Mouse (Mus musculus) kidney, adult 9 months (tissue): ENCODE data around the gene Plekho2.

ENCODE experiments used
- DNase-seq: peaks from one replicate; pipeline ENCODE4 v3.0.0; 2022

Plekho2 gene

DNA sequence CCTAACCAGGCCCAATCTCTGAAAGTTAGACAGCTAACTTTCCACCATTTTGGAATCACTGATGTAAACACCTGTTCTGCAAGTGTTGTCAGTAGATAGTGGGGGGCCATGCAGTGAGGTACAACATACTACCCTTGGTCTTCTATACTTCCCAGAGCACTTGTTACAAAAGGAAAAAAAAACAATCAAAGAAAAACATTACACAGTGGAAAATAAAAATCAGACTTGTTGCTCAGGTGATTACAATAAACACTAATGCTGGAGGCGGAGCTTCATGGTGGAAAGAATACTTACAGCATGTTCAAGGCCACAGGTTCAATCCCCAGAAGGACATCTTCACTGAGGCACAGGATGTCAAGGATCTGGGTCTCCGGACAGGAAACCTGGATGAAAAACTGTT is 27.1 kb downstream of the Plekho2 start:
- DNase-seq = no peak

DNA sequence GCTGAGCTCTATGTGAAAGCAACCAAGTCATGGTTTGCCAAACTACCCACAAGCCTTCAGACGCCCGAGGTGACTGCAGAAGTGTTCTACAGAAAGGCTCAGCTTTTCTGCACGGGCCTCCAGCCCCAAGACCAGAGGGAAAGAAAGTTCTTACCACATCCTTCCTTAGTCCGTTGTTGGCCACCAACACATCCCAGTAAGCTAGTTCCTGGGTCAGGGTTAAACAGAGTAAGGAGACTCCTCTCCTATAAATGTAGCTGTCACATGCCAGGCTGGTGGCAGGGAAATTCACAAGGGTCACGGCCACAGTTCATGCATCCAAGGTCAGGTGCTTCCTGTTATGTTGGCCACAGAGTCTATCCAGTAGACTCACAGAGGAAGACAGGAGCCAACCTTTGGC is 27.7 kb downstream of the Plekho2 start:
- DNase-seq = peak; percentile 60

DNA sequence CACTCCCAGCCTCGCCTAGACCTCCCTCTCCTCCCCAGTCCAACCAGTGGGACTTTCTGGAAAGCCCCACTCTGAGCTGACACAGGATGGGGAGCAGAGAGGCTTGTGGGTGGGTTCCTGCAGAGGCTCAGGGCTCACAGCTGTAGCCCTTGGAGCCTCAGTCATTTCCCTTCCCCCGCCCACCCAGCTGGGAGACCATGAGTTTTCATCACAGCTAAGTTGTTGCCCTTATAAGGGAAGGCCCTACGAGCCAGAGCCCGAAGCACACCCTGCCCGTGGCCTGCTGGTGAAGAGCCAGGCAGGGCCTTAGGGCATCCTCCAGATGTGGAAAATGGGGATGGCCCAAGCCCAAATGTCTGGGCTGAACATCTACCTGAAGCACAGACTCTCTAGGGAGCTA is 28.8 kb downstream of the Plekho2 start:
- DNase-seq = peak; percentile 71

DNA sequence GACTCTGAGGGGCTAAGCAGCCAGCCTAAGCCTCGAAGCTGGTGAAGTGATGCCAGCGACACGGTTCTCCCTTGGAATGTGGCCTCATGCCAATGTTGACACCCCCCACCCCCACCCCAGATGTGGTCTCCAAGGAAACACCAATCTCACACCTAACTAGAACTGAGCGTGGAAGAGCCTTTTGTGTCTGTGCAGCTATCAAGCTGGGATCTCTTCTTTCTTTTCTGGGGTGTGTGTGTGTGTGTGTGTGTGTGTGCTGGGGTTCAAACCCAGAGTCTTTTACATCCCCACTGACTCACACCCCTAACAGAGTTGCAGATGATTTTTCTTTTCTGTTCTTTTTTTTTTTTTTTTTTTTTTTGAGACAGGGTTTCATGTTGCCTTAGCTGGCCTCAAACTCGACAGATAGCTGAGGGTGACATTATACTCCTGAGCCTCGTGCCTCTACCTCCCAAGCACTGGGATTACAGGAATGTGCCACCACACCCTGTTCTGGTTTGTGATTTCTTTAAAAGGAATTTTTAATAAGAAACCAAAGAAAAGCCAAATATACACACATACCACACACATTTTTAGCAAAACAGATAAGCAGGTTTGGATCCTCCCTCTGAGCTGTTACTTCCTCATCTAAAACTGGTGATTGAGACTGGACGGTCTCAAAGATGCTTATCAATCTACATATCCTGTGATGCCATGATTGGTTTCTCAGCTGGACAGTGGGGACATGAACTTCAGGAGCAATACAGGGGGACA is 29.6 kb downstream of the Plekho2 start:
- no peak for DNase-seq

DNA sequence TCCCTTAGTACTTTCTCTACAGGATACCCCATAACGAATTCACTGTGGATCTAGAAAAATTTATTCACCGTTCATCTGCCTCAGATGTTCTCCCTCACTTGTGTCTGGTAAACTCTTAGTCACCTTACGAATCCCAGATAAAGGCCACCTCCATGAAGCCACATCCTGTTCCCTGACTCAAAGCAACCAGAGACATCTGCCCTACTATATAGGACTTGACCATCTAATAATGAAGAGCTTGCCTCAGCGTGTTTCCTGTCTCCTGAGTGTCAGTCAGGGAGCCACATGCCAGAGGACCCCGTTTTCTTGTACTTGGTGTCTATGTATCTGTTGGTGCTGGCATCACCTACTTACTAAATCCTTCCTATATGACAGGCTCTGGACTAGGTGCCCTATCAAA is 30.2 kb downstream of the Plekho2 start:
- no peak for DNase-seq

DNA sequence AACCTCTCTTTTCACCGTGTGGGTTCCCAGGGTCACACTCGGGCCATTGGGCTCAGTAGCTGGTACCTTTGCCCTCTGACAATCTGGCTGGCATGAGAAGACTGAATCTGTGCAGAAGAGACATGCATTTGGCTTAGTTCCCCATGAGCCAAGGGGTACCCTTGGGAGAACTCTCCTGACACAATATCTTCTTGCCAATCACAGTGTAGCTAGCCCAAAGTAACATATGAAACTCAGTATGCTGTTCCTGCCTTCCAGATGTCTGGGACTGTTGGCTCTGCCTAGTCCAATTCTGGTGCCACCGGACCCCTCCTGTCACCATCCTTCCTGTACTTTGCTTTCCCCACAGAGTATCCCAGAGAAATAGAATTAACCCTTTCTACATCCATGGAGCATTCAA is 30.7 kb downstream of the Plekho2 start:
- DNase-seq = no peak

DNA sequence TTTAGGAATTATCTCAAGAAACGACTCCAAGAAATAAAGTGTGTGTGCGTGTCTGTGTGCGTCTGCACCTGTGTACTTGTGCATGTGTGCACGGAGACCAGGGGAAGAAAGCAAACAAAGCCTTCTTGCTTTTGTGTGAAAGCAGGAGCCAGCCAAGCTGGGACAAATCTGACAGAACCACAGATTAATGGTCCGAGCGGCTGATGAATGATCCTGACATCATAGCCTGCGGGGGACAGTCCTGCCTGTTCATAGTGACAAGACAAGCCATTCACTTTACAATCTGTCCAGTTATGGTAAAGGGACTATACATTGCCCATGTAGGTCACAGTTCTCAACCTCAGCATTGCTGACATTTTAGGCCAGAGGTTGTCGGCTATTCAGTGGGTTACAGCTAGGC is 31.5 kb downstream of the Plekho2 start:
- no peak for DNase-seq

DNA sequence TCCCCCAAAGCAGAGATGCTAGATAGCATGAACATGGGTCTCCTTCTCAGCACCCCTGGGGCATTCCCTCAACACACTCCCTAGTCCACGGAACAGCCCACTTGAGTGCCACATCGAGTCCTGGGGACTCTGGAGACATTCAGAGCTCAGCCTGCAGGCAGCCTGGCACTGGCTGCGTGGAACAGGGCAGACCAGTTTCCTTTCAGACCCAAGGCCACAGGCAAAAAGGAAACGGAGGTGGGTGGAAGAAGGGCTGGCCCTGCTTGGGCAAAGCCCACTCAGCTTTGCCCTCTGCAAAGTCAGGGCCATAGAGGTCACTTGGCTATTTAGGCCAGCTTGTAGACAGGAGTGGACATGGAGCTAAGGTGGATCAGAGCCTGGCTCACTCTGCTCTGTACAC is 32.0 kb downstream of the Plekho2 start:
- DNase-seq = no peak

DNA sequence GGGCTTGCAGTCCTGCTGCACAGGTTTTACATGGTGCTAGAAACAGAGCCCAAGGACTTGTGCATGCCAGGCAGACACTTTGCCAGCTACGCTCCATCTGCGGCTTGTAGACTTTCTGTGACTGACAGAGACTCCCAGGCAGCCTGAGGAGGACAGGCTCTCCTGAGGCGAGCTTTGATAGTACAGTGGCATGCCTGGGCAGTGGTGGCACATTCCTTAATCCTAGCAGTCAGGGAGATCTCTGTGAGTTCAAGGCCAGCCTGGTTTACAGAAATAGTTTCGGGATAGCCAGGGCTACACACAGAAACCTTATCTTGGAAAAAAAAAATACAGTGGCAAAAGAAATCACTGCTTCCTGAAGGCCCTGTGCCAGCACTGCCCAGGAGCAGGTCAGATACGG is 32.7 kb downstream of the Plekho2 start:
- DNase-seq = no peak

DNA sequence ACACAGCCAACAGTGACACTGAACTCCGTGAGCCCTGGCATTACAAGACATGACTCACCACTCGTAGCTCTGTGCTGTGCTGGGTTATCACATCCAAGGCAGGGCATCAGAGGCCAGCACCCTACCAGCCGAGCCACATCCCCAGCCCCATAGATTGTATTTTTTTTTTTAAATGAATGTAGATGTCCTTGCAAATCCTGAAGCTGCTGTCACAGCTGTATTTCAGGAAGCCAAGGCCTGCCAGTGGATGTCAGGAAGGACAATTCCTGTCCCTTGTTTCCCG is 33.5 kb downstream of the Plekho2 start:
- DNase-seq = no peak

DNA sequence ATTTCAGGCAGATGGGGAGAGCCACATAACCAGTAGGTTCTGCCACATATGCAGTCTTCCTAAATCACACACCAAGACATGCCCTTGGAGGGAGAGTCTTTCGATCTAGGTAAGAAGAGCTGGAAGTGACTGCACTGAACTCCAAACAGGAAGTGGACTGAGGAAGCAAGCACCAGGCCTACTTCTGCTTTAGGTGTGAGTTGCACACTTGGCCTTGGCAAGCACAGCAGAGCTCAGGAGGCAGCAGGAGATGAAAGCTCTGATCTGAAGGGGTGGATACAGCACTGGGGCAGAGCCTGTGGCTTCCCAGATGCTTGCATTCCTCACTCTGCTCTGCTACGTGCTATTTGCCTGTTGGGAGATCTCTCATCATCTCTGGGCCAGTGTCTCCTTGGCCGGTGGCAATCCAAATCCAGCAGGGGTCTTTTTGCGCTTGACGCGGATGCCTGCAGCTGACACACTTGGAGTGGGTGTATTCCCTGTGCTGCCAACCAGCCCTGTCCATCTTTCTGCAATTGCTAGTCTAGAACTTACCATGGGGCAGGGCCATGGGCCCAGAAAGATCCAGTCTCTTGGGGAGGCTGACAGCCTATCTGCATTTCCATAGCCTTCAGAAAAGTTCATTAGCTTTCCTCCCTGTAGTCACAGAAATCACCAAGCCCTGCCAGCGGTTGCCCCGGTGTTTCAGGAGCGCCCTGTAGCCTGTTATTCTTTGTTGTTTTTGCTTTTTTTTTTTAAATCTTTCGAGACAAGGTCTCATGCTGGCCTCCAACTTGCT is 34.0 kb downstream of the Plekho2 start:
- no peak for DNase-seq

DNA sequence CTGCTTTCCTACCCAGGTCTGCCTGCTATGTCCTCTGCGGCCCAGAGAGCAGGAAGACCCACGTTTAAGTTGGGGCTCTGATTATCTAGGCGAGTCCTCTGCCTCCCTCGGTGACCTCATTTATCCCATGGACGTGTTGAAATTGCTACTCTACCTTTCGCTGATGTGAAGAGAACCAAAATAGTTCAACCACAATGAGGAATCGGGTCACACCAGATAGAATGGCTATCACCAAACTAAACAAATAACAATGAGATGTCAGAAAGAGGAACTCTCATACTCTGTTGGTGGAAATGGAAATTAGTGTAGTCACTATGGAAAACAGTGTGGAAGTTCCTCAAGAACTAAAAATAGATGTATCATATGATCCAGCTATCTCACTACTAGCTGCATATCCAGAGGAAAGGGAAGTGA is 37.7 kb downstream of the Plekho2 start:
- no peak for DNase-seq

DNA sequence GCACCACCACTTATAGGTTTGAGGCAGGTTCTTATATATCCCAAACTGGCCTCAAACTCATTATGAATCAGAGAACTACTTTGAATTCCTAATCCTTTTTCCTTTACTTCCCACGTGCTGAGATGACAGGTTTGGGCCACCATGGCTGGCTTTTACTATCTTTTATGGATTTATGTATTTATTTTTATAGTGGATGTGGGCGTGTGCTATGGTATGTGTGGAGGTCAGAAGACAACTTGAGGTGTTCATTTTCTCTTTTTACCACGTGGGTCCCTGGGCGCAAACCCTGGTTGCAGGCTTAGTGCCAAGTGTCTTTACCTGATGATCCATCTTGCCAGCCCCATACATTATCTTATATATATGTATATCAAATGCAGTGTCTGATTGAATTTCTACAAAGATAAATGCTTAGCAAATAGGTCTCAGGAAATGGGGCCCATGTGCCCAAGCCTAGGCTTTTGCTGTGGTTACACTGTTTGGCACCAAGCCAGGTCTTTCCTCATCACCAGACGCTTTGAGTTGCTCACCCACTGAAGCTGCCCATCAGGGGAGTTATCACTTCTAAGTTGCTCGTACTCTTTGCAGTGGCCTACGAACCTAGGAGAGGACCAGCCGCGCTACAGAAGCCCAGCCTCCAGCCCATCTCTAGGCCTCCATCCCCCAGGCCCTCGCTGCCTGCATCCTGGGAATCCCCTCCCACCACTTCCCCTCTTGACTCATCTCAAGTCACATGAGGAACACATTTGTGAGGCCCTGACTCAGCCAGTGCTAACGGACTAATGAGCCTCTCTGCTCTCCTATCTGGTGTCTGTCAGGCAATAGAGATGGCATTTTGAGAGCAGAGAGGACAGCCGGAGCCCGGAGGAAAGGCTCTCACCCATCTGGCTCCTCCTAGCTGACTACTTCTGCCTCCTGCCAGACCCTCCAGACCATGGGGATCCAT is 38.4 kb downstream of the Plekho2 start:
- DNase-seq = no peak

DNA sequence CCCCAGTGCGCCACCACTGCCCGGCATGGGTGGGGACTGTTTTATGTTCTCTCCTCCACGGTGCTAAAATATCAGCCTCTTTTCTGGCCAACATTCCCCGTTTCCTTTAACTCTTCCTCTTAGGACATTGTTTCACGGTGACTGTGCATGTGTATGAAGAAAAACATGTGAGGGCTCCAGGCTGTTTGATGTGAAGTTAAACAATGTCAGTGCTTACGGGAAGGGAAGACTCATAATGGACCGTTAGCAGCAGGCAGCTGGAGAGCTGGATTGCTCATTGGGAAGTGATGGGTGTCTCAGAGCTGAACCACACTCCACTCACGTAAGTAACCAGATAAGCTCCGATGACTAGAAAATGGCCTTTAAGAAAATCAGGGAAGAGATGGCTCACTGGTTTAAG is 40.1 kb downstream of the Plekho2 start:
- no peak for DNase-seq

DNA sequence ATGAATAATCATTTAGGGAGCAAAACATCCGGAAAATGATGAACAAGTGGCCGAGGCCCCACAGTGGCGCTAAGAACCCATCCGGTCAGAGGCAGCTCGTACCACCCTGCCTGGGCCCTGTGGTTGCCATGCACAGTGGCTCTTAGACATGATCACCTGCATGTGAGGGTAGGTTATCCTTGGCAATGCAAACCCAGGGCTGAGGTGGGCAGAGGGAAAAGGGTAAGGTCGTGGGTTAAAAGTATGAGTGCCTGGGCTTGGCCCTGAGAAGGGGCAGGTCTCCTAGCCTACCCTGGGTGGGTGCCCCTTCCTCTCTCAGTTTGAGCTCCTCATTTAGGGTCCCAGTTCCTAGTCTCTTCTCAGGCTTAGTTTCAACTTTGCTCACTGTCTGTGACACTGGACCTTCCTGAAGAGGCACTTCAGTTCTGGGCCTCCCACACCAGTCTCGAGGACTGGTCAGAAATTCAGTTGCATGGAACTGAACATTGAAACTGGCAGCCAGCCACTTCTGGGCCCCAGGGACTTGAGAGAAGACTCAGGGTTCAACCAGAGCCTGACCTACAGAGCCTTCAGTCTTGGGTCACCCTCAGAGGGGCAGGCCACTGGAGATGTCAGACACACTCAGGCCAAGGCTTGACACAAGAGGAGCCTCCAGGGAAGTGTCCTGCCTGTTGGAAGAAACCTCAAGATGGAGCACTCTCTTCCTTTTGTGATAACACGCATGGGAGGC is 41.8 kb downstream of the Plekho2 start:
- no peak for DNase-seq

DNA sequence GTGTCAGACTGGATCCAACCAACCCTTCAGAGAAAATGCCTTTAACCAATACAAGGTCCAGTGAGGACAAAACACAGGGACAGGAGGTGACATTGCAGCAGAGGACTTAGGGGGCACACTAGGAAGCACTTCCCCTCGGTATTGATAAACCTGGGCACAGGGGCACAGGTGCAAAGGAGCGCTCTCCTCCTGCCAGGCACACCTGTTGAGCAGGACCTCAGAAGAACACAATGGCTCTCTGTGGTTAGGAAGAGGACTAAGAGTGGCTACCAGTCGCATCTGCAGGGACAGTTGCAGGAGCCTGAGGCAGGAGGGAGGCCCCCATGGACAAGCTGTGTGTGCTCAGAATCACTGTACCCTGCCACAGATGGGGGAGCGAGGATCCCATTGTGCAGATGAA is 43.3 kb downstream of the Plekho2 start:
- DNase-seq = no peak

DNA sequence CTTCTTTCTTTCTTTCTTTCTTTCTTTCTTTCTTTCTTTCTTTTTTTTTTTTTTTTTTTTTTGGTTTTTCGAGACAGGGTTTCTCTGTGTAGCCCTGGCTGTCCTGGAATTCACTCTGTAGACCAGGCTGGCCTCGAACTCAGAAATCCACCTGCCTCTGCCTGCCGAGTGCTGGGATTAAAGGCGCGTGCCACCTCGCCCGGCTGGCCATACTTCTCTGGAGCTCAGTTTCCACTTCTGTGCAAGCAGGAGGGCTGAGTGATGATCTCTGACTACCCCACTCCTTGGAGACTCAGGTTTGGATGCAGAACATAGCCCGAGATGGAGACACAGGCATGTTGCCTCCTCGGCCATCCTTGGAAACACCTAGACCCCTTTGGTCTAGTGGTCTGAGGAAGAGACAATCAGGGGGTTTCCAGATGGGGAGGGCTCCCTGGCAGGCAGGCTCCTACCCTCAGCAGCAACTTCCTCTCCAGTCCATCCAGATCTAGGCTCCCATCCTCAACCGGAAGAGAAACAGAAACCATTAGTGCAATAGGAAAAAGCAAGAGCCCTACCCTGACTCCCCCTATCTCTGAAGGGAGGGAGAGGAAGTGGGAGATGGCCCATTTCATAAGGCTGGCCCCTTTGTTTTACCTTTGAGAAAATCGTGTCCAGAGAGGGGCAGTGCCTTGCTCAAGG is 43.9 kb downstream of the Plekho2 start:
- DNase-seq = no peak

DNA sequence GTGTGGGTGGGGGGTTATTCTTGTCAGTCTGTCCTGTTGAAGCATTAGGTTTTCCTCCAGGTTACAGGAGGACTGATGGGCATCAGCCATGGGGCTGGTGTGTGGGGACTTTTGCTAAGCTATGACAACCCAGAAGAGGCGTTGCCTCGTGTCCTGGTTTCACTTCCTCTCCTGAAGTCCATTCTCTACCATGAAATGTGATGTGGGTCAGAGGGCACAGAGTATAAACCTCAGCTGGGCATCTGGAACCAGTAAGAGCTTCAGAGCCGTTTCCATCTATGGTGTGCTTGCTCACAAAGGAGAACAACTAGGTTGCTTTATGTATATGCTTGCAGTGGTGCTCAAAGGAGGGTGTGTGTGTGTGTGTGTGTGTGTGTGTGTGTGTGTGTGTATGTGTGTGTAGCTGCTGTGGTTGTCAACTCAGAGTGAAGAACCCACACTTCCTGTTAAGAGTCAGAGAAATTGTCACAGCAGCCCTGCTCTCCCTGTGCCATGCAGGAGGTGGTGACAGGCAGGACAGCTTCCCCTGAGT is 44.6 kb downstream of the Plekho2 start:
- no peak for DNase-seq

DNA sequence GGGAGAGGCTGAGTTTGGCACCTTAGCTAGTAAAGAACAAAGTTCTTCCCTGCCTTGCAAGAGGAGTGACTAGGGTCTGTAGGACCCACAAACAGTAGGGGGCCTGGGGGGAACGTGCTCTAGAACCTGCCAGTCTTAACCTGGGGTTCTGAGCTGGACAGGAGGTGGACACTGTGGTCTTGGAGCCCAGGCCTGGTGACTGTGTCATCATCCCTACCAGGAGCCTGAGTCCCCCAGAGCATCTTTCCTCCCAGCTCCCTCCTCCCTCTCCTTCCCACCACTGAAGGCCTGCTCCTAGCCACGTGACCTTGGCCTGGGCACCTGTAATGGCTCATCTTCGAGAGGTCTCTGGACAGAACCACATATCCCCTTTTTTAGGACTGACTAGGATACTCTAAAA is 45.7 kb downstream of the Plekho2 start:
- no peak for DNase-seq

DNA sequence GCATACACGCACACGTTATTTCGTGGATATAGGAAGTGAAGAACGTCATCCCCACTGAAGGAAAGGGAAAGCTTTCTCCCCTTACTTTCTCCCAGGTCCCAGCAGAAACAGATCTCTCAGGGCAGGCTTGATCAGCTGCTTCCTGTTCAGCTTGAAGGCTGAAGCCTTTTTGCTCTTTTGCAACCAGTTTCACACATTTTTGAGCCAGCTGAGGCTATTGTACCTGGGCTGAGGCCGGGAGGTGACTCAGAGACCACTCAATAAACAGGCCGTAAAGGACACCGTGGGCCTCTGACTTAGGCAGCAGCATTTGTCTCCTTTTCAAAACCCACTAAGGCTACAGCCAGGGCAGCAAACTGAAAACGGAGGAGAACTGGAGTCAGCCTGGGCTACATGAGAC is 46.9 kb downstream of the Plekho2 start:
- DNase-seq = no peak

DNA sequence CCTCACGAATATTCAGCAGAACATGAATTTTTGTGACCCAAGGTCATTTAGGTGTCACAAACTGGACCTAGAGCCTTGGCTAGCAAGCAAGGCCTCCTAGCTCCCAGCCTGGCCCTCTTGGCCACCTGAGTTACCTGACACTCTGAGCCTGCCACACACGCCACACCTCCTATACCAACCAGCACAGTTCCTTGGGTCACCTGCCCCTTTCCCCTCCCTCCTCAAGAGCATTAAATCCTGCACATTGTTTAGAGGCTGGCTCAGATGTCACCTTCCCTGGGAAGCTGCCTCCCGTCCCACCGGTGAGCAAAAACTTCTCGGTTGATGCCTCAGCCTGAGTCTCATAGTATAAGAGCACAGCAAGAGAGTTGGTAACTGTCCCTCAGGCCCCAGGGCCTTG is 48.6 kb downstream of the Plekho2 start:
- DNase-seq = no peak

DNA sequence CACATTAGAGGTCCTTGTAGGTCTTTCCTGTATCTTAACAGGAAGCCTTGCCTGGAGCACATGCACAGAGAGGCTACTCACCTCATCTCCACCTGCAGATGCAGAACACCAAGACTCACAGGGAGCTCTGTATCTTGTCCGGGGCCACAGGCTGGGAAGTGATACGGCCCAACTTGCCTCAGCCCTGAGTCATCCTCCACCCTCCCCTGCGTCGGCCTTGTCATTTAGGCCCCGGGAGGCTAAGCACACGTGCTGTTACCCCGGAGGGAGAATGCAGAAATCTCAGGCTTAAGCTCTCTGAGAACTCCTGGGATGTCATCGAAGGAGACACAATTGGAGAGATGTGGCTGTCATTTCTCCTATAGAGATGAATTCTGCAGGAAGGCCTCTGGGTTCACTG is 50.2 kb downstream of the Plekho2 start:
- no peak for DNase-seq
